Mouse (Mus musculus): ENCODE measurements around the gene Tgfb1i1.
A peak's percentile ranks its signal among the peaks of the same experiment; 100 is the strongest.

Tgfb1i1 gene

GRCm38 (mm10) chr7:128246496-128247391 is at the start of gene Tgfb1i1:
Tgfb1i1 (plus strand) TSS chr7:128246812.
- DNase-seq (ENCODE audit: low read depth): peak; percentile 91

GRCm38 (mm10) chr7:128201607-128202006 is 45.0 kb upstream of the Tgfb1i1 start:
- DNase-seq (ENCODE audit: low read depth): no peak

DNA sequence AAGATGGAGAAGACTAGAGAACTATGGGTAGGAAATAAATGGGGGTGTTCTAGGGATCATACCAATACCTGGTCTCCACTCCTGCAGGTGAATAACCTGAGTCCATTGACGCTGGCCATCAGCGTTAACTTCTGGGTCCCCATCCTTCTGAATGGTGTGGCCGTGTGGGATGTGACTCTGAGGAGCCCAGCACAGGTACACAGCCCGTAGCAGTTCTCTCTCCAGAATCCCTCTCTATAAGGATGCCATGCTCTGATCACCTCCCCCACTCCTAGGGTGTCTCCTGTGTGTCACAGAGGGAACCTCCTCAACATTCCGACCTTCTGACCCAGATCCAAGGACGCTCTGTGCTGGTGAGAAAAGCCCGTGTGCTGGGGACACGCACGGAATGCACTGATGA is 43.5 kb upstream of the Tgfb1i1 start:
- no peak for DNase-seq (ENCODE audit: low read depth)

- DNase-seq (ENCODE audit: low read depth): no peak
These were observed 42.4 kb upstream of the Tgfb1i1 start for GRCm38 (mm10) chr7:128204179-128204578.

DNA sequence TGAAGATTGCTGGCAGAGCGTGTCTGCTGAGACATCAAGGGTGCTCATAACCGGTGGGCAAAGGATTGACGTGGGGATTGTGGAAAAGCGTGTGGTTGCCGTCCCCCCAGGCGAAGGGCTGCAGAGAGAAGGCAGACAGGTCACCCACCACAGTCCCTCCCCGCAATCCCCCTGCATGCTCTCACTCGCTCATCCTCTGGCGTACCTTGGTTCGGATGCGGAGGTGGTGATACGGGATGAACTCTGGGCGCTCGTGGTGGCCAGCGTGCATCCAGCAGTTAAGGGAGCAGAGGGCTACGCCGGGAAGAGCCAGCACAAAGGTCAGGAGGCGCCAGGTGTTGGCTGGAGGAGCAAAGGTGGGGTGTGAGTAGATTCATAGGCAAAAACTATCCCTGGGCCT is 40.9 kb upstream of the Tgfb1i1 start:
- no peak for DNase-seq (ENCODE audit: low read depth)

DNA sequence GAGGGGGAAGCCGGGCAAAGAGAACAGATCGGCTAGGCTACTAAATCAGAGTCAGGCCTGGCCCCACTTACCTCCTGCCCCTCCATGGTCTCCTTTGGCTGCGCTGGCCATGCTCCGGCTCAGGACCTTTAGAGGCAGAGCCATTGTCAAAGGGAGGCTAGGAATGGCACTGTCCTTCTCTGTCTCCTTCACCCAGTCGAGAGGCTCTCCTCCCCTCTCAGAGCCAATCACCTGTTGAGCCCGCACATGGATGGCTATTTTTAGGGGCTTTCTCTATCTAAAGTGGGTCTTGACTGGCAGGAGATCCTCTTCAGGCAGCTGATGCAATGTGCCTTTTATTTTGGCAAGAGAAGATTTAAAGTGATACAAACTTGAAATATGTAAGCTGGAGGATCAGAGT is 40.5 kb upstream of the Tgfb1i1 start, which contains the start of gene Cox6a2:
Cox6a2 (minus strand) TSS at position 236 of the 400 bp plus-strand sequence.
- no peak for DNase-seq (ENCODE audit: low read depth)

DNA sequence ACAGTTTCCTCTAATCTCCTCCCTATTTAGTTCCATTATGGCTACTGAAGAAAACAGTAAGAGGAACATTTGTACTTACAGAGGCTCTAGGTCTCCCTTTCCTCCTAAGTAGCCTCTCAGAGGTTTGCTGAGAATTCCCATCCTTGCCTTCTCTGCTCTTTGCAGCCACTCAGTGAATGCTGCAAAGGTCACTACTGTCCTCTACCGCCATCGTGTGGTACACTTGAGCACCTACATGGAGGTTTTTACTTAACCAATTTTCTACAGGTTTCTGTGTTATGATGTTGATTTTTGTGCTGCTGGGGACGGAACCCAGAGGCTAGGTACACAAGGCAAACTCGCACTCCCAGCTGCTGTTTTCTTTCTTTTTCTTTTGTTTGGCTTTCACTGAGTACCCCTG is 38.4 kb upstream of the Tgfb1i1 start:
- peak; percentile 87 for DNase-seq (ENCODE audit: low read depth)

GRCm38 (mm10) chr7:128209826-128210225 is 36.8 kb upstream of the Tgfb1i1 start:
- DNase-seq (ENCODE audit: low read depth): no peak

DNA sequence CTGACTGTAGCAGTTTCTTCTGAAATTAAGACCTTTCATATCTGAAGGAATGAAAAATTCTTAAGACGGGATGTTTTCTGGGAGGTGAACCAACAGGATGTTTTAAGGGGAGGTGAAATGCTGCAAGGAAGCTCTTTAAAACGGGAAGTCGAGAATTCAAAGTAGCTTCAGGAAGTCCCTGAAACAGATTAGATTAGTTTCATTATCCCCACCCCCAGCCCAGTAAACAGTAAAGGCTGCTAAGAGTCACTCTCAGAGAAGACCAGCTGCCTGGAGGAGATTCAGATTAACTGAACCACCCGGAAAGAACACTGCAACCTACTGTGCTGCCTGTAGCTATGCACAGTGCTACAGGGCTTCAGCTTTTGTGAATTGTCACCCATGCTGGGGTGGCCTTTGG is 26.7 kb upstream of the Tgfb1i1 start:
- no peak for DNase-seq (ENCODE audit: low read depth)

DNA sequence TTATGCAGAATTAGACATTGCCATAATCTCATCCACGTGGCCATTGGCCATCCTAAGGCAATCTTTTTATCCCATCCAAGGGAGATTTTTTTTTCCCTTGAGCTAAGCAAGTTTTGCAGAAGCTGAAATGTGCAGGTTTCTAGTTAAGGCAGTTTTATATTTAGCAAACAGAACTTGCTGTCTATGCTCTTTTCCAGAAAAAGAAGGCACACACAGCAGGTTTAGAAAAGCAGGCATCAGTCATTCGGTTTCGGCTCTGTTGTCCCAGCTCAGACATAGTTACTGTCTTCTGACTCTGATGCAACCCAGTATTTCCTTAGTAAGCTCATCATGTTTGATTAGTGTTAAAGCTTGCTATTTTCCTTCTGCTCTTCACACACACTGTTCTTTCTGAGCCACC is 25.7 kb upstream of the Tgfb1i1 start:
- DNase-seq (ENCODE audit: low read depth): no peak

DNA sequence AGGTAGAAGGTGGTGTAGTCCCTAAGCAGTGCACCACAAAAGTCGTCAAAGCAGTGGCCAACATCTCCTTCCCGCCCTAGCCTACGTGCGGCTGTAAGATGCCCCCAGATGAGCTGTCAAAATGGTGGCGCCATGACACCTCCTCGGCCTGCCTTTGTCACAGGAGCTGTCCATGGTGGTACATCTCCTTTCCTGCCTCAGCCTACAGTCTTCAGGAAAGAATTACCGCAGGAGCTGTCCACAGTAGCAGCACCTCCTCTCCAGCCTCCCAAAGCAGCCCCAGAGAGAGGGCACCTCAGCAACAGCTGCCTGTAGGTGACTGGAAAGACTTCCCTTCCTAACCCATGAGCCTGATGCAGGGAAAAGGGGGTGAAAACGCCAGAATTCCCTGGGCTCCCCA is 14.9 kb upstream of the Tgfb1i1 start:
- peak; percentile 21 for DNase-seq (ENCODE audit: low read depth)

DNA sequence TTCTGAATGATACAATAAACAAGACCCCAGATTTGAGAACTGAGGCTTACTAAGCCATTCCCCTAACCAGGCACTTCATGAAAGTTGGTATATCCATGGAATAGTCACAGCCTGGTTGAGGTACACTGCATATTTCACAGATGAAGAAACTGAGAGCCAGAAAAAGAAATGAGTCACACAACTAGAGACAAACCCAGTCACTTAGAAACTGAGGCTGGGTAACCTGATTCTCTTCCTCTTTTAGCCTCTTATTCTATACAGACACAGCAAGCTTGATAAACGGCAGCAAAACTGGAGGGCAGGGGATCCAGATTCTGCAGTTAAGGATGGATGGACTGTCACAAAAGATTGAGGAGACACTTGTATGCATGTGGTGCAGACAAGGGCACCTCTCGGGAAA is 11.8 kb upstream of the Tgfb1i1 start:
- no peak for DNase-seq (ENCODE audit: low read depth)

DNA sequence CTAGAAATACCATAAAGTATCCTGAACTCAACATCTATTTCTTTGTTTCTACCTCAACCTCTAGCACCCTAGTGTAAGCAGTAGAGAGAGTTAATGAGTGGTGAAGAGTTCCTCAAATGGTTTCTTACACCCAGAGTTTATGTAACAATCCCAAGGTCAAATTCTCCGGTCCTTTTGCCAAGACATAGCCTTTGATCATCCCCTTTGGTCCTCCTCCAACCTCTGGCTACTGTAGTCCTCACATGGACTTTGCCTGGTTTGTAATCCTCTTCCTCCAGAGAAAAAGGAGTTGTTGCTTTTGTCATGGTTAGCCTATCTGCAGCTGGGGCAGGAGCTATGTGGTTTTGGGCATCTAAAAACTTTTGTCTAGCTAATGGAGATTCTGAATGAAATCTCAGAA is 11.1 kb upstream of the Tgfb1i1 start:
- no peak for DNase-seq (ENCODE audit: low read depth)

DNA sequence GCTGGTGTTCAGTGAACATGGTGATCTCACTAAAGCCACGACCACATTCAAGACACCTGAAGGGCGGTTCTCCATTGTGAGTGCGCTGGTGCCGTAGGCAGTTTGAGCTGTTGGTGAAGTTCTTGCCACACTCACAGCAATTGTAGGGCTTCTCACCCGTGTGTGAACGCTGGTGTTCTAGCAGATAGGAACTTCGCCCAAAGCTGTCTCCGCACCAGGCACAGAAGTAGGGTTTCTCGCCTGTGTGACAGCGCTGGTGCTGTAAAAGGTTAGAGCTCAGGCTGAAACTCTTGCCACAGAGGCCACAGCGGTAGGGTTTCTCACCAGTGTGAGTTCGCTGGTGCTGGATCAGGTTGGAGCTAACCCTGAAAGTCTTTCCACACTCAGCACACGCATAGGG is 10.2 kb upstream of the Tgfb1i1 start:
- DNase-seq (ENCODE audit: low read depth): no peak

DNA sequence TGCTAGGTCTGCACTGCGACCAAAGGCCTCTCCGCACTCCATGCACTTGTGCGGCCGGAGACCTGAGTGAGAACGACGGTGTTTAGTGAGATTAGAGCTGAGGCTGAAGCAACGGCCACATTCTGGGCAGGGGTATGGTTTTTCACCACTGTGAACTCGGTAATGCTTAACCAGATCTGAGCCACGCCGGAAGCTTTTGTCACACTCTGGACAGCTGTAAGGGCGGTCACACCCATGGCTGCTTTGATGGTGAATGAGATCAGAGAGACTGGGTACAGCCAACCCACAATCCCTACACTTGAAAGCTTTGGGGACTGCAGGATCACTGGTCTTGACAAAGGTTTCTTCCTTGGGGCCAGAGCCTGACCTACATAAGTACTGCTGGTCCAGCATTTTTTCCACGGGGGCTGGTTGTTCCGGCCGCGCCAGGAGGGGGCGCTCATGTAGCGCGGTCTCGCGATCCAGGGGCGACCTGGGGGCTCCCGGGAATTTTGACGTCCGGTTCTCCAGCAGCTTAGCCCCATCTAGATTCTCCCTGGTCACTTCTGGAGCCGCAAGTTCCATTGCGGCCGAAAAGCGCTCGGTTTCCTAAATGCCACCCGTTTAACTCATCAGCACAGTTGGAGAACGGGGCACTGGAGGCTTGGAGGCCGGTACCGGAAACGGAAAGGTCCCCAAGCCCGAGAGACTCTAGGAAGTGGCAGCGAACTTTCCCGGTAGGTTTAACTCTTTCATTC is 9.6 kb upstream of the Tgfb1i1 start, which contains the start of gene Armc5:
Armc5 (plus strand) TSS at position 487 of the 737 bp plus-strand sequence.
- DNase-seq (ENCODE audit: low read depth): peak; percentile 89

- DNase-seq (ENCODE audit: low read depth): no peak
These were observed 9.1 kb upstream of the Tgfb1i1 start for GRCm38 (mm10) chr7:128237593-128237926.

GRCm38 (mm10) chr7:128237927-128238778 is 8.5 kb upstream of the Tgfb1i1 start, which contains the start of gene 9130023H24Rik:
9130023H24Rik (minus strand) TSS chr7:128238031.
- peak; percentile 99 for DNase-seq (ENCODE audit: low read depth)

GRCm38 (mm10) chr7:128238991-128239390 is 7.6 kb upstream of the Tgfb1i1 start:
- peak; percentile 83 for DNase-seq (ENCODE audit: low read depth)

GRCm38 (mm10) chr7:128240131-128240784 is 6.4 kb upstream of the Tgfb1i1 start:
- no peak for DNase-seq (ENCODE audit: low read depth)

- DNase-seq (ENCODE audit: low read depth): no peak
These were observed 4.3 kb upstream of the Tgfb1i1 start for GRCm38 (mm10) chr7:128242331-128242730.

- peak; percentile 60 for DNase-seq (ENCODE audit: low read depth)
These were observed 2.7 kb upstream of the Tgfb1i1 start for GRCm38 (mm10) chr7:128243921-128244320.
